Mouse (Mus musculus): ENCODE results near the gene Tmem251. TPM values are rescaled to one million over a fixed set of nuclear protein-coding genes. Genes with fewer than 3 reads are reported as not detected.

Gene Tmem251
- polyA plus RNA-seq, 1 experiment from 2014 or later = 12.7 TPM

Other genes with a start within 250 kb of the Tmem251 start
- gene Chga, start 188.8 kb upstream of the Tmem251 start, polyA plus RNA-seq (2015; fragmentation: Nextera tagmentation; extraction: Ambion mirVana) = 99.3 and 102 TPM in 2 replicates
- gene Itpk1, start 38.8 kb upstream of the Tmem251 start, polyA plus RNA-seq (2015; fragmentation: Nextera tagmentation; extraction: Ambion mirVana) = 58.7 and 59.1 TPM in 2 replicates
- gene Moap1, start 101 bp upstream of the Tmem251 start, polyA plus RNA-seq (2015; fragmentation: Nextera tagmentation; extraction: Ambion mirVana) = 48.9 and 53.2 TPM in 2 replicates
- not detected in 2 replicates for gene Gm28051, start 14.0 kb downstream of the Tmem251 start, polyA plus RNA-seq (2015; fragmentation: Nextera tagmentation; extraction: Ambion mirVana)
- 42.4 and 45.4 TPM in 2 replicates for gene Gon7, start 14.0 kb downstream of the Tmem251 start, polyA plus RNA-seq (2015; fragmentation: Nextera tagmentation; extraction: Ambion mirVana)
- 41.1 and 43.0 TPM in 2 replicates for gene Ubr7, start 14.2 kb downstream of the Tmem251 start, polyA plus RNA-seq (2015; fragmentation: Nextera tagmentation; extraction: Ambion mirVana)
- 37.6 and 37.8 TPM in 2 replicates for gene Gm20604, start 14.9 kb downstream of the Tmem251 start, polyA plus RNA-seq (2015; fragmentation: Nextera tagmentation; extraction: Ambion mirVana)
- 17.8 and 19.7 TPM in 2 replicates for gene Btbd7, start 134.7 kb downstream of the Tmem251 start, polyA plus RNA-seq (2015; fragmentation: Nextera tagmentation; extraction: Ambion mirVana)
- not detected in 2 replicates for gene Cox8c, start 155.6 kb downstream of the Tmem251 start, polyA plus RNA-seq (2015; fragmentation: Nextera tagmentation; extraction: Ambion mirVana)
- gene Unc79, start 205.1 kb downstream of the Tmem251 start, polyA plus RNA-seq (2015; fragmentation: Nextera tagmentation; extraction: Ambion mirVana) = 7.2 and 7.9 TPM in 2 replicates

Data from forebrain, embryonic 15.5 days (tissue).